Mouse (Mus musculus) thymus, postnatal 14 days (tissue): ENCODE measurements at regions not wholly inside any gene's neighbourhood (a gene's known extent, or its start where the extent isn't known, plus 50 kb on each side); places are given as distances from the start of the nearest gene placed in this dataset.

Source experiments
- DNase-seq: peaks from one replicate; pipeline ENCODE4 v3.0.0; 2021

DNA sequence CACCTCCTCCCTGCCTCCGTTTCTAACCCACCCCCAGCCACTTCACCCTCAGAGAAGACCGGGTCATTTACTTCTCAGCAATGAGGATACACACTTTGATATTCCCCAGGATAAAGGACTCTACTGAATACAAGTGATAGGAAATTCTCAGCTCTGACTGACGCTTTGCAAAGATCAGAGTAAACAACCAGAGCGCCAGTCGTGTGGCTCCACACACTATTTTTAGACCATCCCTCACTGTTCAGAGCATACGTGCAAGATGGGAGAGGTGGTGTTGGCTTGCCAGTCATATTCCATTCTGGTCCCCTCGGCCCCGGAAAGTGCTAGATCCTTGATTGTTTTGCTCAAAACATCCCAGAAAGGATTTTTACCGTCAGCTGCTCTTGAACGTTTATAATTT lies 266.8 kb upstream of the Zfp637 start:
- no peak for DNase-seq

DNA sequence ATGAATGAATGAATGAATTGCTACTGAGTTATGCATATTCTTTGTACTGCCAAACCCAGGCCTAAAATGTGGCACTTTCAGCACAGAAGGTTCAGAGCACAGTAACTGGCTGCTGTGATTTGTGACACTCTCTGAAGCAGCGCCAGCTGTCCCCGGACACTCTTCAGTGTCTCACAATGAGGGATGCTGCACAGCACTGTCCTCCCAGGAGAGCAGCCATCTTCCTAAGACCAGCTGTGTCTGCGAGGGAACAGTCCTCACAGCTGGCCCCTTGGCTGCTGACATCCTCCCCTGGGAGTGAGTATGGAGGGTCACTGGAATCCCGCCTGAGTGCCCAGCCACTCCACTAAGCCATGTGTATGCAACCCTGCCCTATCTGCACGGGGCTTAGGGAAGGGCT lies 265.9 kb upstream of the Zfp637 start:
- DNase-seq: no peak

DNA sequence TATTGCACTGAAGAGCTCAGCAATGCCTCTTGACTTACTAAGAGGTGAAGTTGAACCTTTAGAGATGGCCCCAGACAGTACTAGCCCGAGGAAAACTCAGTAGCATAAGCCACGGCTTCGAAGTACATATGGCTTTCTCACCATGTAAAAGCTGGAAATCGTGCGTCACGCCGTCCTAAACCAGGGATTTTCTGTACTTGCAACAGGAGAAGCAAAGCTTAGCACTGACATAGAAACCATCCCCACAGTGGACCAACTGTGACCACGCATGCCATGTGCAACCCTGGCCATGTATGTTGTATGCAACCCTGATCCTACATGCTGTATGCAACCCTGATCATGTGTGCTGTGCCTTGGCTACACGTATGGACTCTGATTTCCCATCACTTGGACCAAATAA lies 265.0 kb upstream of the Zfp637 start:
- DNase-seq: no peak

DNA sequence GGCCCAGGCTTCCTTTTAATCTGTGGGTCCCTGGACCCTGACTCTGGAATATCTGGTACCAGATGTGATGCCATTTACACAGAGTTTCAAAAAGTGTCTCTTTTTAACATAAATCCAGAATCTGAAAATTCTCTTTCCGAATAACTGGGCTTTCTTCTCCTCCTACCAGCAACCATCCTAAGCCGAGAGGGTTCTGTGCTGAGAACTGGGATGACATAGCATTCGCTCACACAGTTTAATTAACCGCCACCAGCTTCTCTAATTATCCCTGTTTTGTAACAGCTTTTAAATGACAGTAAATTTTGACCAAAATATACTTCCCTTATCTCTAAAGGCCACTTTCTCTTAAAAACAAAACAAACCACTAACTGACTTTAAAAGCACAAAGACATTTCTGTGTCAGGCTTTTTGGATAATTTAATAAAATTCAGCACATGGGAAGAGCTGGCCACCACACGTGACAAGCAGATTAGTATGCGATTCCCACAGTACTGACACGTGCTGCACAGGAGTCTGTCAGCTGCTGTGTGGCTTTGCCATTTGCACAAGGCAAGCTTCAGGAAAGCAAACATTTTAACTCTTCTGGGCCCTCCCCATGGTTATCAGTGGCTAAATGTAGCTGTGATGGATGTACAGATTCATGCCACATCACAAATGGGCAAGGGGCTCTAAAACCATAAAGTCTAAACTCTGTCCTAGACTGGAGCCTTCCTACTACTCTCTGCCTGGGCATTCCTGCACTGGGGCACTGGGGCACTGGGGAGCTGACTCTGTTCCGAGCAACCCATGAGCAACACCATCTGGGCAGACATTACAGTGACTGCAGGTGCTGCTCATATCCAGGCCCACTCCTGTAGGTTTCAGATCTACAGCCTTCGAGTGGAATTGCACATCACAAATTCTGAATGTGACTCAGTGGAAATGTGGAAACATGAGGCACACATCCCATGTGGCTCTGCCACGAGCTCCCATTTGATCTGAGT lies 263.1 kb upstream of the Zfp637 start:
- DNase-seq: no peak

DNA sequence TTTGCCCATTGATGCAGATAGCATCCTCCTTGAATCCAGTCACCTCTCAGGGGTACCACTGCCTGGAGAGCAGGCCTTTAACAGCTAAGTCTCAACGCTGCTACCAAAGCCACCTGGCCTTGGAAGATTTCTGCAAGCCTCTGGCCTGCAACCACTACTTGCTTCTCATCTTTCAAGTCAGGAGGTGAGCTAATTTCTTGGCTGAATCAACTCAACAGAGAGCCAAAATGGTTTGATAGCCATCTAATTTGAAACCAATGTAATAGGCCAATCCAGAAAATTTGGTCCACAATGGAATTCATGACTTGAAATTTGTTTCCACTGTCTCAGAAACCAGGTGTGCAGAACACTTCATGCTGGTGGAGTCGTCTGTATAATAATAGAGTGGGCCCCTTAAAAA lies 260.0 kb upstream of the Zfp637 start:
- no peak for DNase-seq

DNA sequence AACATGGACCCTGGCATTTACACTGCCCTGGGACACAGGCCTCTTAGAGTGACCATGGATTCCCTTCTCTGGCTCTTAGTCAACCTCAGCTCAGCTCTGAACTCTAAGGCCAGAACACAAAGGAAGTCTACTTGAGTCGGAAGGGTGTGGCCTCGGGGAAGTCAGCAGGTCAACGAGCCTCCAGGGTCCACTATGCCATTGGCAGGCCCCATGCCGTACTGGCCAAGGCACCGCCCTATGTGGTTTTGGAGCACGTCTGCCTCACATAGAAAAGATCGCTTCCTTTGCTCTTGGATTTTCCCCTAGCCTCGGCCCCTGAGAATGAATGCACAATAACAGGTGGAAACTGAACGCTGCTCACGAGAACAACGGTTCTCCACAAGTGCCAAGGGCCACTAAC lies 257.9 kb upstream of the Zfp637 start:
- DNase-seq: no peak

DNA sequence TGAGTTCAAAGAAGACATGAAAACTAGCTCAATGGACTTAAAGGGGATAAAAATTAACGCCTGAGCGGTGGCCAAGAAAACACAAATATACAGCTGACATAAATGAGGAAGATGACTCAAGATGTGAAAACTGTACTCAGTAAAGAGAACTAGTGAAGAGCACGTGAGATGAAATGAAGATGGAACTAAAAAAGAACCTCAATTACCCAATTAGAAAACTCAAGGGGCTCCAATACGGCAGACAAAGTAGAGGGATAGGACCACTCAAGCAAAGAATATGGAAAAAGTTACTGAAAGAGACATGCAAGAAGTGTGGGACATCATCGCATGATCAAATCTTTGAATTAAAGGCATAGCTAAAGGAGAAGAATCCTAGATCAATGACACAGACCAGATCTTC lies 256.4 kb upstream of the Zfp637 start:
- DNase-seq: no peak

DNA sequence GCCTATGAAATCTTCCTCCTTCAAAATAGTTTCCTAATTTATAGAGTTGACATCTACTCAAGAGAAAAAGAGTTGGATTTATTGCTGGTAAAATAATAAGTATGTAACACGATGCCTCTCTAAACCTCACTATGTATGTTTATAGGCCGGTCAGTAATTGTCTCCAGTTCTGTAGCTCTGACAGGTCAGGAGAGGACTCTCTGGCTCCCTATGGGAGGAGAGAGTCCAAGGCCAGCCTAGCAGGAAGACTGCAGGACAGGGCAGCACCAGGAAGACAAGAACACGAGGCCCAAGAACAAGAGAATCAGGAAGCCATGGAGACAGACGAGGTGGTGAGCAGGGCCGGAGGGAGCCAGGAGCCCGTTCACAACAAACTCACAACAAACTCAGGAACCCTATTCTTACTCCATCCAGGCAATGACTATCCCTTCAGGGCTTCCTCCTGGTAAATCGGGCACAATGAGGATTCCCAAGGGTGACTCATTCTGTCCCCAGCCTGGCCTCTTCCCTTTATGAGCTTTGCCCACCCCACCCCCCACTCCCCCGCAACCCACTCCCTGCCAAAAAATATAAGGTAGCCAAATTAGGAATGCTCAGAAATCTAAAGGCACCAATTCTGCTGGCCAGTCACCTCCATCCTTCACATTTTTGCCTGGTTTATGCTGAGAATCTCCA lies 244.7 kb upstream of the Zfp637 start:
- DNase-seq: no peak

DNA sequence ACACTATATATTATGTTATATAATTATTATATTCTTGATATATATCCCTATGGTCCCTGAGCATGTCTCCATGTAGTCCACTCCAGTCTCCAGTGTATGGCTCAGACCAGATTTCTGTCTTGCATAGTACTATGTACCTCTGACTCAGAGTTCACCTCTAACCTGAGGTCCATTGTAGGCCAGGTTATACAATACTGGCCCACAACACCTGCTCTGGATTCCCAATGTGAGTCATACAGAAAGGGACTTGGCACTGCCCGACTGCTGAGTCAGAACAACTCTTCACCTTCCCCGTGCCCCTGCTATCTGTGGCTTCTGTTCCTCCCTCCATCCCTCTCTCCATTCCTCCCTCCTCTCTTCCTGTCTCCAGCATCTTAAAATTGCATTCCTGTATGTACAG lies 236.1 kb upstream of the Zfp637 start:
- no peak for DNase-seq

DNA sequence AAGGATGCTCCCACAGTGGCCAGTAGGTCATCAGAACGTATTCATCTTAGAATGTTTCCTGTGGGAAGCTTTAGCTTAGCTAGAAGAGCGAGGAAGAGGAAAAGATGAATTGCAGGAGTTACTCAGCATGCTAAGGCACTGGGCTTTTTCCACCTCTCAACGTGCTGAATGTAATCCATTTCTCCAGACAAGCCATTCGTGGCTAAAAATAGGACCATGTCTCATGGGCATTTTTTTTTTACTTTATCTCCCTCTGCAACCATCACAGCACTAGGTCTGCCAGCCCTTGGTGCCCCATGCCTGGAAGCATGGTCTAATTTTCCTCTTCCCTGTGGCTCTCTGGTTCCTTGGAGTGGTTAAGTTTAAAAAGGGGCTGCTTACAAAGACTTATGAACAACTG lies 235.3 kb upstream of the Zfp637 start:
- no peak for DNase-seq

DNA sequence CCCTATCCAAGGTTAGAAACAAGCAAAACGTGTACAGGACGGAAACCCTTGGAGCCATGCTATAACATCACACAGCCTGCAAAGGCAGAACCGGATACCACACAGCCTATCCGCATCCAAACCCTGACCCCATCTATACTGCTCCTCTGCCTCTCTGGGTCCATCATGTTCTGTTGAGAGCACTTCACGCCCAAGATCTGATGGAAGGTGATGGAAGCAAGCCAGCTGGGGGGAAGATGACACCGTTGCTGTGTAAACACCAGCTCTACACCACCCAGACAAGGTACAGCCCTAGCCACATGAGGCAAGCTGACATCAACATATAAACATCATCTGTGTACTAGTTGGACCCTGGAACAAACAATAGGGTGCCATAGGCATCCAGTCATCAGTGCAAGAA lies 234.8 kb upstream of the Zfp637 start:
- DNase-seq: no peak

DNA sequence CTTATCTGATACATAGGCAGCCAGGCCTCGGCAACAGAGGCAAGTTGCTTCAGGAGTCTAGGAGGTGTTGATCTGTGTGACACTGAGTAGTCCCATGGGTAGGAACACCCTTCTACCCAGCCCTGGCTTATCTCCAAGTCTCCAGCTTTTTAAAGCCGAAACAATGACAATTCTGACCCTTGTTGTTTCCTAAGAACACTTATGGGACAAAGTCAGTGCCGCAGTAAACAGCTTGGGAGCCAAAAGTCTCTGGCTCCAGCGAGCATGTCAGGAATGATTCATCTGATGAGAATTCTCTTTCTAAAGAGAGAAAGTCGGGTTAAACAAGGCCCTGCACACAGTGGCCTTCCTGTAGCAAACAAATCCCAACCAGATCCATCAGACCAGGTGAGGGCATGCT lies 234.0 kb upstream of the Zfp637 start:
- no peak for DNase-seq

DNA sequence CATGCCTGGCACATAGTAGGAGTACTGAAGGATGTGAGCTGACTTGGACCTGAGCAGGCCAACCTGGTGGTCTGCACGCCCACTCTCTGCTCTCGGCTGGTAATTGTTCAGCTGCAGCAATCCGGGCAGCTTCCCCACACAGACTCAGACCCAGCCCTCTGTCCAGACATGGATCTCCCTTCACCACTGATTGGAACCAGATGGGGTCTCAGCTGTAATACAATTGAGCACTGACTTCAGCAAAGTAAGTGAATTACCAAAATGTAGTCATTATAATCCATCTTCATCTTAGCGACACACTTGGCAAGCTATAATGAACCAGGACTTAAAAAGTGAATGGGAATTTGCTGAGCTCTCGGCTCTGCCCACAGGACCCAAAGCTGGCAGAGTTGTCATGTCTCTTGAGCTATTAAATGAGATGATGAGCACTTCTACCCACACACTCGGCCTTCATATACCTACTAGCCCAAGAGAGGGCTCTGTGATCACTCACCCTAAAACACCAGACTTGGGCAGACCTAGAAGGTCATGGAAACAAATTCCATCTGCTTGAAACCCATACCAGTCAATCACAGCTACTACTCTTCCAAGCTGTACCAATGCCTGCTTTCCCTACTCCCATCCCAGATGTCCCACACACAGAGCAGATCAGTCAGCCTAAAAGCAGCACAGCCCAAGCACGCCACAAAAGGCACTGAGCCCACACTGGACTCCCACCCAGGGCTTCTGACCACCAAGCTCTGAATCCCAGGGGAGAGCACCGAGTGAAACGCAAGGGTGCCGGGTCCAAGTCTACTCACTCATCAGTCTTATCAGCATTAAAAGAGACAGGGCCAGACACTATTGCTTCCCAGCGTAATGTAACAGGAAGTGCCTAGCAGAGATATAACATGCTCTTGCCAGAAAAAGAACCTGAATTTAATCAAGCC lies 231.2 kb upstream of the Zfp637 start:
- no peak for DNase-seq

DNA sequence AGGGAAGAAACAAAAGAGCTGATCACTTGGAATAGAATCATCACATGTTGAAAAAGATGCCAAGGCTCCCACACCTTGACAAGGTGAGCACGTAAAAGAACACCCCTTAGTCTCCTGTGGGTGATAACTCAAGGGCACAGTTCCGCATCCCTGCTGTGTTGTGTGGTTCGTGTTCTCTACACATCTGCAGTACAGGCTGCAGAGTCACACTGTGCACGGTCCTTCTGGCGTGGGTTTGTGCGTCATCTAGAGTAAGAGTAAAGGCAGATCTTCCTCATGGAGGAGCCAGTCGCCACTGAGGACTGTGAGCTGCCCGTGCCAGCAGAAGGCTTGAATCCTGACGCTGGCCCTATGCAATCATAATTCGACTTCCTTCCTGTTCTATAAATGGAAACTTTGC lies 229.7 kb upstream of the Zfp637 start:
- no peak for DNase-seq

DNA sequence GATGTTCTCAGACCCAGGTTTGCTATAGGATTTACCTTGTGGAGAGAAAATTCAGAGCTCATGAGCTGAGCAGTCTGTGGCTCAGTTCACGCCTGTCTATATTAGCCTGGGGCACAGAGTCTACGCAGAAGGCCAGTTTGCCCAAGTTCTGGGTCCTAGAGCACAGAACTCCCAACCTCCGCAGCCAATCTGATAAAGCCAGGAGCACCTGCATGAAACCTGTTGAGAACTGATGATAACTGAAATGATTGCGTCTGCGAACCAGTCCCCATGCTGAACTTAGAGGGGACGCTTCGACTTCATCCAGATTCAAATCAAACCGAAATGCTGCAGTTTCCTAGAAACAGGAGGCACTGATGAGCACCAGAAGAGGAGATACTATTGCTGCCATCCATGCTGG lies 229.0 kb upstream of the Zfp637 start:
- DNase-seq: no peak

DNA sequence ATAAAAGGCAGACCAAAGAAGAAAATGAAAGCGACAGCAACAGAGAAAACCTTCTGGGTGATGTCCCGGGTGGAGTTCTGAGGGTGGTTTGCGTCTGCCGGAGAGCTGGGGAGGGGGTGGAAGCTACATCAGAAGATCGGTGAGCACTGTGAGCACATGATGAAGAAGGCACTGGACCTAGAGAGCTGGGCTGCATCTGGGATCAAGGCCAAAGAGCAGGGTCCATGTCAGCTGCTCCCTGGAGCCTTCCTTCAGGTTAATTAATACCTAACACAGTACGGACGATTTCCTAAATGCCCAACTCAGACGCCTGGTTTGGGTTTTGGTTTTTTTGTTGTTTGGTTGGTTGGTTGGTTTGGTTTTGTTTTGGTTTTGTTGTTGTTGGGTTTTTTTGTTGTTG lies 228.6 kb upstream of the Zfp637 start:
- no peak for DNase-seq

DNA sequence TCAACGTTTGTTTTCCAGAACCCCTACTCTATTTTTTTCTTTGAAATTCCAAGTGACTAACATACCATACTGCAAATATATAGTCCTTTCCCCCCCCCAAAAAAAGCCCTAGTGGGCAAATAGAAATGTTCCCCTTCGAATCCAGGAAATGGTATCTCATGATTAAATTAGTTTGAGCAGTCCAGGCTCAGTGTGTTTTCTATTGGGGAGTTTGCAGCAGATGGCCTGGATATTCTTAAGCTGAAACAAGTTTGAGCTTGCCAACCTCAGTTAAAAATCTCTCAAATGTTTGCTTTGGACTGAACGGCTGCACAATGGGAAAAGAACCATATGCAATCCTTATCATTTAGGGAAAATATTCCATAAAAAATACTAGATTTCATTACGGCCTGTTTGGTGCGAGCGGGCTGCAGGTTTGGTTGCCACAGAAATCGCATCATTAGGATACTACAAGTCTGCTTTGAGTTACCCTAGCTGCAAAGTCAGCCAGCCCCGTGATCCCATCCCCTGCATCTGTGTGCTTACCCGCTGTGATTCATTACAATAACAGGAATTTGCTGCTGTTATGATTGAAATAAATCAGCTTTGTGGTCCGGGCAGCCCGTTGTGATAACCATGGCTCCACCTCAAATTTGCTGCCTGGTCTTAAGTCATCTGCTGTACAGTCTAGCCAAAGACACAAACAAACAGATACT lies 227.2 kb upstream of the Zfp637 start:
- DNase-seq: no peak

DNA sequence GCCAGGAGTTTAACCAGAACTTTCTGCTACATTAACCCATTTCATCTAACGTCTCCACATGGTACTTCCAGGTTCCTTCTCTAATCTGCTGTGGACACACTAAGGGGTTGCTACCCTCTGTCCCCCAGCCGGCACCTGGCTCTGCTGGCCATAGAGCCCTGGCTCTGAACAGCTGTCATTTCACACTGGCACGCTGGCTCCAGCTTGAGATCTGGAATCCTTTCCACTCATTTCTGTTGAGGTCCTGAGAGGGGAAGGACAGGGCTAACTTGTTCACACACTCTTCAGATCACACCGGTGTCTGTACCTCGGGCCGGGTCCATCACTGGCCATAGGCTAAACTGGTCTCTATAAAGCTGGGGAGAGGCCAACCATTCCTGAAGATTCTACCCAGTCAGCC lies 226.6 kb upstream of the Zfp637 start:
- DNase-seq: no peak

DNA sequence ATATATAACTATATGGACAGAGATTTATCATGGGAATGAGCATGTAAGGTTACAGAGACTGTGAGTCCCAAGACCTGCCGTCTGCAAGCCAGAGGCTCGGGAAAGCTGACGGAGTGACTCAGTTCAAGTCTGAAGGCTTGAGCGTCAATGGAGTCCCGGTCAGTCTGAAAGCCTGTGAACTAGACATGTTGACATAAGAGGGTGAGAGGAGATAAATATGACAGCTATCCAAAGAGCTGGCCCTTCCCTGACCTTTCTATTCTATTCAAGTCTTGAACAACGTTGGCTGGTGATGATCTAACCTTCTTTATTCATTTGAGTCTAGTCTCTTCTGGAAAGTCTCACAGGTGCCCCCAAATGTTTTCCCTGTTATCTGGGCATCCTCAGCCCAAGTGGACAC lies 223.8 kb upstream of the Zfp637 start:
- no peak for DNase-seq

DNA sequence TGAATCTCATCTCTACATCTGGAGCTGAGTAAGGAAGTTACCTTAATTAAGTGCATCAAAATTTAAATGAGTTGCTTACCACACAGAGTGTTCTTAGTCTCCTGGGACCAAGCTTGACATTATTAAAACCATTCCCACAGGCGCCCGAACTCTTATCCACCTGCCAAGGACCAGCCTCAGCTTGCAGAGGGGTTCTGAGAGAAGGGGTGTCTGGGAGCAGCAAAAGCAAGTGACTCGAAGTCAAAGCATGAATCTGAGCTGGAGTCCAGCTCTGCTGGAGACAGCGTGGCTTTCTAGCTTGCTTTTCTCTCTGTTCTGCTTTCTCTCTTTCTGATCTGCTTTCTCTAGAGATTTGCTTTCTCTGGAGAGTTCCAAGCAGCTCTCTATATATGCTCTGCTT lies 223.0 kb upstream of the Zfp637 start:
- no peak for DNase-seq

DNA sequence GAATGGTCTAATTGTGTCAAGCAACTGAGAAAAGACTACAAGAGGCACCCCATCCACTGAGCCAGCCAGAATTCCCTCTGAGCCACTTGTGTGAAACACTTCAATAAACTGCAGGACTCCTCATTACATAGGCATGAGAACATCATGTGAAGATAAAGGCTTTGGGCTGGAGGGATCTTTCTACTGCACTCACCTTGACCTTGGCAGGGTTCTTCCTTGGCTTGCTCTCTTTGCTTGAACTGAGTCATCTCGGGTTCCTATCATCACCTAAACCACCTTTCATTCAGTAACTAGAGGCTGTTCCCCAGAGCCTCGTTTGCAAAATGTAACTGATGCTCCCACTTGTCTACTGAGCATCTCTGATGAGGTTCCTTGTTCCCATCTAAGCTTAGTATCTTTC lies 221.4 kb upstream of the Zfp637 start:
- DNase-seq: no peak

DNA sequence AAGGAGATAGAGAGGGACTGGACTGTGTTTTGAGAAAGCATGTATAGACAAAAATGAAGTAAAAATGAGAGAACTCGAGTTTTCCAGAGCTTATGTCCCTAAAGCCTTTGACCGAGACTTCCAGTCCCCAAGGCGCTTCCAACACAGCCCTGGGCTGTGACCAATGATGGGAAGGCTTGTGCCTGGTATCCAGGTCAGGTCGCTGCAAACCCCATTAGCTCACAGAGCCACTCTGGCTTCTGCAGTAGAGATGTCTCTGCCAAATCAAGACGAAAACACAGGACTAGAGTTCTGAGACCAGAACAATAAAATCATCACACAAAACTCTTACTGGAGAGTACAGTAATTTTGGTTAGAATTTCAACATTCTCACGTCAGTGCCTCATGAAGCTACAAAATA lies 218.5 kb upstream of the Zfp637 start:
- no peak for DNase-seq

DNA sequence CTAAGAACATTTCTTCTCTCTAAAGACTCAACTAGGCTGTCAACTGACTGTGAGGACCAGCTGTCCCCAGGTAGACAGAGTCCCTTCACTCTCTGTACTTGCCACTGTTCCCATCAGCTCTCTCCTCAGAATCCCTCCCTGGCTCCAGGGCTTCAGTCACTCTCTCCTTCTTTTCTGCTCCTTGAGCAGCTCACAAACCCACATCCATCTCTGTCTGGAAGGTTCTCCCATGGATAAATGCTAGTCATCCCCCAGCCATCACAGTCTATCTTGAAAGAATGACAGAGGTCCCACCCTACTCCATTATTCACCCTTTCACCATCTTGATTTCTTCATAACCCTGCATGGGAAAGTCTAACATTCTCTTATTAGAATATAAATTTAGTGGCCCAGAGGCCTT lies 218.0 kb upstream of the Zfp637 start:
- DNase-seq: no peak
